Mouse (Mus musculus) hindbrain, embryonic 14.5 days (tissue): Measurements from ENCODE around the gene Hectd1. TPM values are rescaled to one million over a fixed set of nuclear protein-coding genes. Genes with fewer than 3 reads are reported as not detected.
A peak's percentile ranks its signal among the peaks of the same experiment; 100 is the strongest.

Source experiments
- ATAC-seq: fragments of 200-750 bp; cut with Nextera tagmentation; 2 replicates; pipeline ENCODE4 v1.8.0; 2017; ENCODE audit warnings: moderate number of reproducible peaks, mild to moderate bottlenecking, moderate TSS enrichment, moderate library complexity; ENCODE audit not compliant: low FRiP score
- DNase-seq: peaks from one replicate; pipeline ENCODE4 v3.0.0-alpha.2; 2015; ENCODE audit warnings: low spot score
- H3K27ac ChIP-seq: fragments of 300-500 bp; sonication (generic); 2 replicates; pipeline ENCODE4 v1.5.1; 2014; ENCODE audit warnings: mild to moderate bottlenecking, moderate library complexity
- H3K27me3 ChIP-seq: fragments of 300-500 bp; sonication (generic); 2 replicates; pipeline ENCODE4 v1.6.1; 2014; ENCODE audit warnings: mild to moderate bottlenecking, low read length, mixed read lengths; ENCODE audit not compliant: control insufficient read depth, insufficient read depth
- H3K36me3 ChIP-seq: fragments of 300-500 bp; sonication (generic); replicated peaks from 2 replicates; pipeline ENCODE4 v1.6.1; 2014; ENCODE audit not compliant: control insufficient read depth, insufficient read depth
- H3K4me1 ChIP-seq: fragments of 300-500 bp; sonication (generic); replicated peaks from 2 replicates; pipeline ENCODE4 v1.6.1; 2014; ENCODE audit warnings: antibody characterized with exemption, low read length, mixed read lengths; ENCODE audit not compliant: control insufficient read depth, insufficient read depth
- H3K4me2 ChIP-seq: fragments of 300-500 bp; sonication (generic); replicated peaks from 2 replicates; pipeline ENCODE4 v1.6.1; 2014; ENCODE audit warnings: mild to moderate bottlenecking, moderate library complexity
- H3K4me3 ChIP-seq: fragments of 300-500 bp; sonication (generic); replicated peaks from 2 replicates; pipeline ENCODE4 v1.5.1; 2014; ENCODE audit warnings: mild to moderate bottlenecking, low read length
- H3K9ac ChIP-seq: fragments of 300-500 bp; sonication (generic); 2 replicates; pipeline ENCODE4 v1.6.1; 2014
- H3K9me3 ChIP-seq: fragments of 300-500 bp; sonication (generic); 2 replicates; pipeline ENCODE4 v1.6.1; 2016; ENCODE audit warnings: low read length; ENCODE audit not compliant: control insufficient read depth
- WGBS: fragments of 180-500 bp; shearing (Covaris S2); extraction: QIAGEN DNeasy Blood & Tissue Kit; methylation state at CpG from one replicate; pipeline ENCODE4 v1.1.7; 2014; 5-methylcytosine and 5-hydroxymethylcytosine counted together
- polyA plus RNA-seq: library from polyadenylated mRNA; unstranded; fragments of >200 nt; fragmentation: Nextera tagmentation; extraction: Ambion mirVana; gene quantifications from 2 replicates; pipeline ENCODE4 v1.2.1, GENCODE M21; 2014

Gene Hectd1
- polyA plus RNA-seq, 1 experiment from 2014 or later: 44.3 TPM

DNA sequence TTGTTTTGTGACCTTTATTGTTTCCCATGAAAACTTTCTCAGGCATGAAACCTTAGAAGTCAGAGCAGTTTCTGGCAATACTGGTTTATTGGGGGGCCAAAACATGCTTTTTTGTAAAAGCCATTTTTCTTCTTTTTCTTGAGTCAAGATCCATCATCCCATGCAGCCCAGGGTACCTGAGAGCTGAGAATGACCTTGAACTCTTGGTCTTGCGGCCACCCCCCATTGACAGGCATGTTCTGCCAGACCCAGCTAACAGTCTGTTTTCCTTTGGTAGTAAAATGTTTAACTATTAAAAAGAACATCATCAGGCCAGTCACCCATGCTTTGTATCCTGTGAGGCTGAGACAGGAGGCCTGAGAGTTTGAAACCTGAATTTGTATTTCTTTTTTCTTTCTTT, 15.9 kb upstream of the Hectd1 start:
- Histone ChIP-seq H3K27me3 (no peaks in the 10 kb centered on the region), H3K4me2 (peak overlapping the region; percentile 57), H3K9ac (no peak overlapping the region), H3K36me3 (no peaks in the 10 kb centered on the region), H3K4me1 (no peaks in the 10 kb centered on the region), H3K9me3 (no peaks in the 10 kb centered on the region), H3K4me3 (peak overlapping the region; percentile 43; the same call in 1 of the 2 replicates), H3K27ac (no peak overlapping the region)
- DNase-seq: no peak
- 45% methylated on average over 1 of the region's 1 CpGs for WGBS
- peak; percentile 14; the same call in 1 of the 2 replicates for ATAC-seq

DNA sequence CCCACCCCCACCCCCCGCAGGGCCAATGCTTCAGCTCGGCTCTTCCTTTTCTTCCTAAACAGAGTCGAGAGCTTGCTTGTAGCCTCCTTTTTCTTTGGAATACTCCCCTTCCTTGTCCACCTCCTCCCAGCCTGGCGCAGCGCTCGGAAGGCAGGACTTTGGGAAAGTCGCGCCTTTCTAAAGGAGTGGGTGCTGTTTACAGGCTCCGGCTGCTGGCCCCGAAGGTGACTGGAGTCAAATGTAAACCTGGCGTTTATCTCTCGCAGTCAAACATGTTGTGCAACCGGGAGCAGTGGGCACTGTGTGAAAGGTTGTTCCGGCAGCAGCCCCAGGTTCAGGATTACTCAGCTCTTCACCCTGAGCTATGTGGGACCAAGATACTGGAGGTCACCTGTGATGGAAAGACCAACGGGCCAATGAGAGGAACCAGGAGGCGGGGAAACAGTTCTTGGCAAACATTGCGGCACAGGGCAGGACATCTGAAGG, 15.5 kb upstream of the Hectd1 start:
- under 1% methylated on average over 17 of the region's 17 CpGs for WGBS
- no peaks in the 10 kb centered on the region for H3K36me3 ChIP-seq
- peak; percentile 90 for DNase-seq
- H3K27ac ChIP-seq: no peak overlapping the region
- H3K9me3 ChIP-seq: no peaks in the 10 kb centered on the region
- peak overlapping the region; percentile 55 for H3K9ac ChIP-seq
- peak overlapping the region; percentile 57 for H3K4me2 ChIP-seq
- peak; percentile 97 for ATAC-seq
- no peaks in the 10 kb centered on the region for H3K4me1 ChIP-seq
- H3K4me3 ChIP-seq: peak overlapping the region; percentile 43
- no peaks in the 10 kb centered on the region for H3K27me3 ChIP-seq

DNA sequence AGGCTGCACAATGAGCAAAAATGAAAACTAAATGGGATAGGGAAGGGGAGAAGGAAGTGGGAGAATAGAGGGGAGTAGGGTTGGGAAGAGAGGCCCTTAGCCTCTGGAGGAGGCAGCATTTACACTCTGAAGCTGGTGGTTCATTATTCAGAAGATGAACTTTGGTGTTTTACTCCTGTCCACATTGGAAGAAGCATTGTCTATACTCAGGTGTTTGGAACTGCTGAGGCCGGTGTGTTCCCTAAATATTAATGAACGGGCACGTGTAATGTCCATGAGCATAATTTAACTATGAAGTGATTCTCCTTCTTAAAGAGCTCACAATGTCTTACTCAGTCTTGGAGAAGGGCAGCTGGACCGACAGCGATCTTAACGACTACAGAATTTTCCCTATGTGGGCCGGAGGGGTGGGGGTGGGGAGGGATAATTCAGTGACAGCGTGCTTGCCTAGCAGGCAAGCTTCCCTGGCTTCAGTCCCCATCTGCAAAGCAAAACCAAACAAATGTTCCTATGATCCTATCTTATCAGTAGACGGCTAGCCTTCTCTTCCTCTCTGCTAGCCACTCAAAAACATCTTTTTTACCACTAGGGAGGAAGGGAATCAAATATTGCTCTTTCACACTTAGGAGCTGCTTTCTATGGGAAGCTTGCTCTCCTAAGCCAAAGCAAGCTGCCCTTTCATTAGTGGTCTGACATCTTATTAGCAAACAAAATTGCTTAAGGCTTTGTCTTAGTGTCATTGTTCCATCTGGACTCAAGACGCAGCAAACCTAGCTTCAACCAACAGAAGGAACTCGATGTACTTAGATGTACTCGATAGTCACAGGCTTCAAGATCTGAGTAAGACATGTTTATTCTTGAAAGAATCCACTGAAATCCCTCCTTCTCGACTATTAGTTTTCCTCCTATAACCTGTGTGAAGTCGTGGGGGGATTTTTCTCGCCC, 14.5 kb upstream of the Hectd1 start:
- H3K9ac ChIP-seq: peak overlapping the region; percentile 55; the same call in 1 of the 2 replicates
- no peaks in the 10 kb centered on the region for H3K27me3 ChIP-seq
- no peaks in the 10 kb centered on the region for H3K9me3 ChIP-seq
- ATAC-seq: no peak
- no peak for DNase-seq
- 35% methylated on average over 15 of the region's 15 CpGs for WGBS
- H3K4me2 ChIP-seq: peak overlapping the region; percentile 57
- no peaks in the 10 kb centered on the region for H3K4me1 ChIP-seq
- no peak overlapping the region for H3K27ac ChIP-seq
- peak overlapping the region; percentile 43 for H3K4me3 ChIP-seq
- H3K36me3 ChIP-seq: no peaks in the 10 kb centered on the region

- Histone ChIP-seq H3K9me3 (no peaks in the 10 kb centered on the region), H3K4me2 (no peak overlapping the region), H3K27me3 (no peaks in the 10 kb centered on the region), H3K4me1 (no peaks in the 10 kb centered on the region), H3K27ac (no peak overlapping the region), H3K4me3 (no peak overlapping the region), H3K36me3 (no peaks in the 10 kb centered on the region), H3K9ac (no peak overlapping the region)
- no peak for DNase-seq
- ATAC-seq: no peak
- WGBS: 58% methylated on average over 6 of the region's 6 CpGs
Observed at GRCm38 (mm10) chr12:51842081-51842864, 12.9 kb upstream of the Hectd1 start.

DNA sequence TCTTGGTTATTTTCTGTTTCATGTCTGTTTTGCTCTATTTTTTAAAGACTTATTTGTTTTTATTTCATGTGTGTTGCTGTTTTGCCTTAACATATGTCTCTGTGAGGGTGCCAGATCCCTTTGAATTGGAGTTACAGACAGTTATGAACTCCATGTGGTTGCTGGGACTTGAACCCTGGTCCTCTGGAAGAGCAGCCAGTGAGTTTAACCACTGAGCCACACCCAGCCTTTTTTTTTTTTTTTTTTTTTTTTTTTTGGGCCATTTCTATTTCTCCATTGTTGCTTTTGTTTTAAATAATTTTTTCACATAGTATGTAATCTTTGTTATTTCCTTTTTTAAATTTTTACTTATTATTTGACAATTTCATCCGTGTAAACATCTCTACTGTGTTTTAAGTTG, 10.5 kb upstream of the Hectd1 start:
- H3K27me3 ChIP-seq: no peaks in the 10 kb centered on the region
- no peak for DNase-seq
- no peak overlapping the region for H3K4me2 ChIP-seq
- H3K9ac ChIP-seq: no peak overlapping the region
- H3K4me1 ChIP-seq: no peaks in the 10 kb centered on the region
- 83% methylated on average over 1 of the region's 1 CpGs for WGBS
- no peaks in the 10 kb centered on the region for H3K36me3 ChIP-seq
- H3K4me3 ChIP-seq: no peak overlapping the region
- ATAC-seq: no peak
- H3K27ac ChIP-seq: no peak overlapping the region
- no peaks in the 10 kb centered on the region for H3K9me3 ChIP-seq

- no peak overlapping the region for H3K27ac ChIP-seq
- H3K9ac ChIP-seq: no peak overlapping the region
- no peaks in the 10 kb centered on the region for H3K36me3 ChIP-seq
- peaks cover 3% of the 10 kb centered on the region; the same call in 1 of the 2 replicates for H3K4me1 ChIP-seq
- no peak for ATAC-seq
- H3K9me3 ChIP-seq: no peaks in the 10 kb centered on the region
- no peak overlapping the region for H3K4me2 ChIP-seq
- 73% methylated on average over 3 of the region's 3 CpGs for WGBS
- no peak overlapping the region for H3K4me3 ChIP-seq
- H3K27me3 ChIP-seq: no peaks in the 10 kb centered on the region
- no peak for DNase-seq
Observed at GRCm38 (mm10) chr12:51835219-51835618, 5.9 kb upstream of the Hectd1 start.

GRCm38 (mm10) chr12:51831931-51832330, 2.6 kb upstream of the Hectd1 start:
- H3K9ac ChIP-seq: no peak overlapping the region
- H3K4me1 ChIP-seq: peaks cover 18% of the 10 kb centered on the region
- ATAC-seq (no peak), DNase-seq (no peak)
- no peaks in the 10 kb centered on the region for H3K36me3 ChIP-seq
- WGBS: 76% methylated on average over 13 of the region's 13 CpGs
- H3K27me3 ChIP-seq: no peaks in the 10 kb centered on the region
- no peak overlapping the region for H3K4me3 ChIP-seq
- no peaks in the 10 kb centered on the region for H3K9me3 ChIP-seq
- no peak overlapping the region for H3K4me2 ChIP-seq
- H3K27ac ChIP-seq: no peak overlapping the region

DNA sequence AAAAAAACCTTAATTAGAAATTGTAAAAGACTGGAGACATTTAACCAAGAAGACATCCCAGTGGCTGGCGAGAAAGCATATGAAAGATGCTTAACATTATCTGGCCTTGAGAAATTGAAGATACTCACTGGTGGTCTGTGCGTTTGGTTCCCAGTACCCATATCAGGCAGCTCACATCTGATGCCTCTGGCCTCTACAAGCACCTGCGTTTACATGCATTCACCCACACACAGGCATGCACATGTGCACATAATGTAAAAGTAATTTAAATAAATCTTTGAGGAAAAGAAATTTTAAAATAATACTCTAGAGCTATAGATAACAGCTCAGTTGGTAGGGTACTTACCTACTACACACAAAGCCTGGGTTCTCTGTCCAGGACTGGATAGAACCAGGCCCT, 2.0 kb upstream of the Hectd1 start:
- H3K36me3 ChIP-seq: no peaks in the 10 kb centered on the region
- peaks cover 18% of the 10 kb centered on the region for H3K4me1 ChIP-seq
- H3K4me3 ChIP-seq: no peak overlapping the region
- 96% methylated on average over 3 of the region's 3 CpGs for WGBS
- no peak overlapping the region for H3K9ac ChIP-seq
- H3K9me3 ChIP-seq: no peaks in the 10 kb centered on the region
- H3K27me3 ChIP-seq: no peaks in the 10 kb centered on the region
- no peak for ATAC-seq
- no peak overlapping the region for H3K27ac ChIP-seq
- no peak overlapping the region for H3K4me2 ChIP-seq
- no peak for DNase-seq

DNA sequence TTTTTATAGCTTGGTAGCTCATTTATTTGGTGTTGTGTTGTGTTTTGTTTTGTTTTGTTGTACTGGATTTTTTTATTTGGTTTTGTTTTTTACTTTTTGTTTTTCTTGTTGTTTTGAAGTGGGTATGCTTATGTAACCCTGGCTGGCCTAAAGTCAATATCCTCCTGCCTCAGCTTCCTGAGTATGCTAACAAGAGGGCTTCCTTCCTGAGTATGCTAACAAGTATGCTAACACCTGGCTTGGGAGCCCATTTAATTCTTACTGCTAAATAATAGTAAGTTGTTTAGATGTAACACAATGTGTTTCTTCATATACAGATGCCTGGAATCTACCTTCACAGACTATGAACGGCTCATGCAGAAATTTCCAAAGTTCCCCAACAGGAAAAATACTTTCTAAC, 1.3 kb upstream of the Hectd1 start:
- Histone ChIP-seq H3K4me2 (peak overlapping the region; percentile 78), H3K4me1 (peaks cover 18% of the 10 kb centered on the region), H3K27me3 (no peaks in the 10 kb centered on the region), H3K9me3 (no peaks in the 10 kb centered on the region), H3K36me3 (no peaks in the 10 kb centered on the region), H3K27ac (no peak overlapping the region), H3K9ac (no peak overlapping the region), H3K4me3 (peak overlapping the region; percentile 95; the same call in 1 of the 2 replicates)
- WGBS: 87% methylated on average over 1 of the region's 1 CpGs
- DNase-seq (no peak), ATAC-seq (no peak)
